Mouse (Mus musculus): ENCODE measurements at regions not wholly inside any gene's neighbourhood (a gene's known extent, or its start where the extent isn't known, plus 50 kb on each side); places are given as distances from the start of the nearest gene placed in this dataset.
A peak's percentile ranks its signal among the peaks of the same experiment; 100 is the strongest.

- no peak for DNase-seq
These were observed 155.7 kb upstream of the Rreb1 start for GRCm38 (mm10) chr13:37622366-37623088.

DNA sequence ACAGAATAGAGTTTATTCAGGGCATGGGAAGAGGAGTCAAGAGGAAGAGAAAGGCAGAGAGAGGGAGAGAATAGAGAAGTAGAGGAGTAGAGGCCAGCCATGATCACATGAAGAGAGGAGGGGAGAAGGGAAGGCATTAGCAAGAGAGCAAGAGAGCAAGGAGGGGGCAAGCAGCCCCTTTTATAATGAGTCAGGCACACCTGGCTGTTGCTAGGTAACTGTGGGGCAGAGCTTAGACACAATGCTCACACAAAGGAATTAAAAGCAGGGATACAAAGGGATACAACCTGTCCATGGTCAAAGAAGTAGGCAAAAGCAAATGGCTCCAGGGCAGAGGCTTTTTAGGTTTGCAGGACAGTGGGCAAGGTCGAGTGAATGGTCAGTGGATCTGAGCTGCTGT is 153.5 kb upstream of the Rreb1 start:
- no peak for DNase-seq

GRCm38 (mm10) chr13:37625532-37626235 is 152.5 kb upstream of the Rreb1 start:
- no peak for DNase-seq

DNA sequence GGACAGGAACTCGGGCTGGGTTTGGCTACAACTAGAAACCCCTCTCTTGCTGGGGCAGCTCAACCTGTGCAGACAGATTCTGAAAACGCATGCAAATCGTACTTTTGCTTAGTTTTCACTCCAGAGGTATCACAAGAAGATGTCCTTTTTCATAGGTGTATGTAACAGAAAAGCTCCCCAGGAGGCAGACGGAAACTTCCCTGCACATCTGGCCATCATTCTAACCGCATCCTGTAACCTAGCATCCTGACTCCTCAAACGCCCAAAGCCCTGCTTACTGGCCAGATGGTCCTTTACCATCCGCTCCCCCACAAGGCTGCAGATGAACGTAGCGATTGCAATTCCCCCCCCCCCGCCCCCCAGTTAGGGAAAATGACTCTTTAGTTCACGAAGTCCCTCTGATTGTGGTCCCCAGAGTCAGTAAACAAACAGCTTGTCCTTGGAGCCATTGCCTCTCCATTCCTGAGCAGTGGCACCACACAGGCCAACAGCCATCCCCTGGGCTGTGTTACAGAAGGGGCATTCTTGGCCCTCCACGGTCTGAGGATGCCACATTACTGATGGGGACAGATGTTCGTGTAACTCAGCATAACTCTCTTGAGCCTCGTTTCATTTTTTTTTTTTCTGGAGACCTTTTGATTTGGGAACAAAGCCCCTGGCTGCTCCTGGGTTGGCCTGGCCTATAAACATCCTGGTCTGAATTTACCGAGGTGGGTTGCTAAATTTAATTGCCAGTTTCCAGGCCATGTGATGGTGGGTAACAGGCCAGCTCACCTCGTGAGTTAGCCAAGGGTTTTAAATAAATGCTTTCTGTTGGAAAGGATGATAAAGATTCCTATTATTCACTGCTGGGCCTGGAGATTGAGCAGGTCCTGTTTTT is 149.6 kb upstream of the Rreb1 start:
- no peak for DNase-seq

GRCm38 (mm10) chr13:37629271-37629899 is 148.8 kb upstream of the Rreb1 start:
- no peak for DNase-seq

DNA sequence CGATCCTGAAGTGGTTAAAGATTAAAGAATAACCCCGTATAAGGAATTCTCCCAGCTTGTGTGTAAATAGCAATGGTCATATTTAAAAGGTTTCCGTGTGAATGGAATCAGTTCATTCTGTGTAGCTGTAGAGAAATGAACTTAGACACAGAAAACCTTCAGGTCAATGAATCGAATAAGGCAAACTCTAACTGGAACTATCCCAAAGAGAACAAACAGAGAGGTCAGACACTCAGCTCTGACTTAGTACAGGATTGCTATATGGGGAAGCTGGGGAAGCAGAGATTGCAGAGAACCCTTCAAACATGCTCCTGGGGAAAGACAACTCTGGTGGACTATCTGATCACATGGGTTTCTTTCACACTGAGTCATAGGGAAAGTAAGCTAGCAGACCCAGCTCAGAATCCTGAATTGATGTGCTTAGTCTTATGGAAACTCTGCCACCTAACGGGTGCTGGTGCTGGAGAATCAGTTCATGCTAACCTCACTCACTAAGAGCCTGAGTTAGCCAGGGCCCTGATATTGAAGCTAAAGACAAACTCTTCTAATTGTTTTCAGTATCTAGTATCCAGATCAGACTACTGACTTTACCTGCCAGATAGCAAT is 145.3 kb upstream of the Rreb1 start:
- no peak for DNase-seq

DNA sequence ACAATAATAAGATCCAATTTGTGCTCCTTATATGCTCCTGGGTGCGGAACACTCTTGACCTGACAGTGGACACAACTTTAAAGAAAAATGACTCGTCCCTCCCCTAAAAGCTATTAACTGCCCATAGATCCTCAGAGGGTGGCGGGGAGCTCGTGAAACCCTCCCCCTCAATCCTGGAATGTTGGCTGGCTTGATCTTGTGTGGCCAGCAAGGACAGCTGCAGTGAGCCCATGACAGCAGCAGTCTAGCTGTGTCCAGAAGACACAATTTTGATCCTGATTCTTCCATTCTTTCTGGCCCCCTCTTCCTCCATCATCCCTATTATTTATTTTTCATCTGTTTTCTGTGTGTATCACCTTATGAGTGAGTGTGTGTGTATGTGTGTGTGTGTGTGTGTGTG is 141.8 kb upstream of the Rreb1 start:
- DNase-seq: no peak

DNA sequence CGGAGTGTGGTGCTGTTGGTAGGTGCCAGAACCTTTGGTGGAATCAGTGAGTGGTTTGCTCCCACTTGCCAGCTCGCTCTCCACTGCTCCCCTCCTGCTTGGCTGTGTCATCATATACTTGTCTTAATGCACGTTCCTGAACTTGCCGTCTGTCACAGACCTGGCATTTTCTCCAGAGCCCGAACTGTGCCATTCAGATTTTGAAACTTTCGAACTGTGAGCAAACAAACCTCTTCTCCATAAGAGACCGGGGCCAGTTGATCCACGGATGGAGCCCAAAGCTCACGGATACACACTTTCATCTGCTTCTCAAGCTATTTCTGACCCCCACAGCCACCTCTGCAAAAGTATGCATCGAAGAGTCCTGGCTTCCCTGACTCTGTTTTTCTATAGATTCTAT is 141.0 kb upstream of the Rreb1 start:
- DNase-seq: no peak

DNA sequence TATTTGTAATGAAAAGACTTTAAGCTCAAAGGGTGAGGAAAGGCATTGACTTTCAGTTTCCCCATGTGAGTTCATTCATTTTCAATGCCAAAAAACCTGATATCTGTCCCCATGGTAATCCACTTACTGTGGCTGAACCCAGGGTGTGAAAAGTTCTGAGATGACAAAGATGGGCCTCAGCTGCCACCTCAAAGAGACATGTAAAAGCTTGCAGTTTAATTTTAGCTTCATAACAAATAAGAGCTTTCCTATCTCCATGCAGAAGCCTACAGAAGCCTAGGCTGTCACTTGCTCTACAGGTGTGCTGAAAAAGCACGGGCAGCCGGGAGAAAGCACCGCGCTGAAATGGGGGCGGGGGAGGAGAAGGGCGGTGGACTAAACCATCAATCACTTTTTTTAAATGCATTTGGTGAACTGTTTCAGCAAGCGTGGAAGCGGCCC is 140.1 kb upstream of the Rreb1 start:
- DNase-seq: no peak

DNA sequence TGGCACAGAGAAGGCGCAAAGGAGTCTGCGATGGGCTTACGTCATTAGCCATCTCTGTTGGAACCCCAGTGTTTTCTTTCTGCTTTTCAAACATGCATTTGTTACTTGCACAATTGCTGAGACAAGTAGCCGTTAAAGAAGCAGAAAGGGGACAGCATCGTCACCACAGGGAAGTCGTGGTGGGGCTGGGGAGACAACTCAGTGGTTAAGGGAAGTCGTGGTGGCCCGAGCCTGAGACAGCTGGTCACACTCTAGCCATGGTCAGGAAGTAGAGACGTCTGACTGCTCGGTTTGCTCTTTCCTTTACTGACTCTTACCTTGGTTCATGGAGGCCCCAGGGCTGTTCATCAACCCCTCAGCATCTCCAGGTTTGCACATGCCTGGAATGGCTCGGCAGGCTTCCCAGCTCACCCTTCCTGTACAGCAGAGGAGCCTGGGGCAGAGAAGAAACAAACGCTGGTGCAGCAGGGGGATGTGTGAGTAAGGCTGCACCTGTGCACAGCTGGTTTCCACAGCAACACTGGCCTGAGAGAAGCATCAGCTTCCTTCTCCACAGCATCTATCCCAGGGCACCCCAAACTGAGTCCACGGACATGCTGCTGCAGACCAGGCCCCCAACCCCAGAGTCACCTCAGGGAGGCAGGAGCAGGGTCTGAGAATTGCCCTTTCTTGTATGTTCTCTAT is 135.6 kb upstream of the Rreb1 start:
- DNase-seq: no peak

GRCm38 (mm10) chr13:37644751-37645181 is 133.4 kb upstream of the Rreb1 start:
- no peak for DNase-seq

DNA sequence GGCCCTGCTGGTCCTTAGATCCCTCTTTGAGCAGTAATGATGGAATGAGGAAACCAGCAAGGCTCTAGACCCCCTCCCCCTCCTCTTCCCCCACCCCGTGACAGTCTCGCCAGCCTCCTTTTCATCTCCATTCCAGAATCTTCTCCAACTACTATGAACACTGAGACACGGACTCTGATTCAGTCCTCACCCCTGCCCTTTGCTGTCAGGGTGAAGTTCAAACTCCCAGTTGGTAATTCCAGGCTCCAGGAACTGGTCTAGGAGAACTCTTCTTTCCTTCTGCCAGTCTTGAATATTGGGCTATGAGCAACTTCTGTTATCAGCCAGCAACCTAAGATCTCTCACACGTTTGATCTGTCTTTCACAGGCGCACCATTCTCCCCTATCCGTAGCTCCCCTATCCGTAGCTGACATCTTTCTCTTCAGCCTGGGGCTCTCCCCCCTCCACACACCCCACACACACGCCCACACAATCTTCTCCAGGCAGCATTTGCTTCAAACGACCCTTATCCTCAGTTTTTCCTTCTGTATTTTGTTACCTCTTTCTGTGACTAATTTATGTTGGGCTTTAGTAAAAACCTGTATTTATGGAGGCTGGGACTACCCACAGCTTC is 128.6 kb upstream of the Rreb1 start:
- no peak for DNase-seq

GRCm38 (mm10) chr13:37651221-37651946 is 126.8 kb upstream of the Rreb1 start:
- DNase-seq: no peak

DNA sequence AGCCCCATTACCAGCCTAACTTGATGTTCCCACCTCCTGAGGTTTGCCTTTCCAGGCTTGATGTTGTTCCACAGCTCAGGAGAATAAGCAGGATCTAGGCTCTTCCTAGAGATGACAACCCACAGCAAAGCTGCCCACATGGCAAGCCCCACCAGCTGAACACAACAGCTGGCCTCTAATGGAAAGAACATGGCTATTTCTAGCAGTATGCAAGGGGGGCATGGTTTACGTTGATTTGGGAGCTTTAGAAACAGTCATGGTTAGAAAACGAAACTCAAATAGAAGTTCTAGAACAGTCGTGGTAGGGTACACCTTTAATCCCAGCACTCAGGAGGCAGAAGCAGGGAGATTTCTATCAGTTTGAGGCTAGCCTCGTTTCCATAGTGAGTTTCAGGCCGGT is 123.5 kb upstream of the Rreb1 start:
- DNase-seq: no peak

DNA sequence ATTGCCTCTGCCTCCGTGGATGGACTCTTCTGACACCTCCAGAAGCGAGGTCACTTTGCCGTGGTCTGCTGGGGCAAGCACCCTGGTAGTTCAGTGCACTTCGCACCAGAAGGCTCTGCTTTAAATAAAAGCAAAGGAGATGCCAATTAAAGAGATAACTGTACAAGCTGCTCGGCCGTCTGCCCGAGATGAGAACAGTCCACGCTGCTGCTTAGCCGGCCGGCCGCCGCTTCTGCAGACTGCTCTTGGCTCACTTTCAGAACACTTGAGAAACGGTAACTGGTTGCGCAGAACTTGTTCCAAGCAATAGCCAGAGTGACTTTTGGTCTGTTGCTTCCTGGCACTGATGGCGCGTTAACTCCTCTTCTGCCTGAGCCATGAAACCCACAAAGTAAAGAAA is 121.0 kb upstream of the Rreb1 start:
- peak; percentile 18 to 25 for DNase-seq

- DNase-seq: no peak
These were observed 120.2 kb upstream of the Rreb1 start for GRCm38 (mm10) chr13:37658034-37658433.

GRCm38 (mm10) chr13:37658519-37658918 is 119.7 kb upstream of the Rreb1 start:
- DNase-seq: no peak

GRCm38 (mm10) chr13:37660083-37660482 is 118.1 kb upstream of the Rreb1 start:
- DNase-seq: no peak

DNA sequence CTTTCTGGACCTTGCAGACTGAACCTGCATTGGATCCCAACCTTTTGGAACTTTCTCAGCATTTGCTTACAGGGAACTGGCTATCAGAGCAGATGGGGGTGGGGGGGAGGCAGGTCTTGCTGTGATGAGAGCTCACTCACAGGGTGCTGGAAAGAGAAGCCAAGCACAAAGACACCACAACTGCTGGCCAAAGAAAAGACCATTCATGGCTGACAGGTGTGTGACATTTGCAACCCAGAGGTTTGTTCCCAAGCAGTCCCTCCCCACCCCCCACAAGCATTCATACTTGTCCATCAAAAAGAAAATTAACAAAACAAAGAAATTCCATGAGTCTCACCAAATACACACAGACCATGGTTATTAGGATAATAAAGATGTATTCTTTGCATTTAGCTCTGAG is 117.5 kb upstream of the Rreb1 start:
- DNase-seq: no peak

GRCm38 (mm10) chr13:37664116-37664515 is 114.1 kb upstream of the Rreb1 start:
- no peak for DNase-seq
